Mouse (Mus musculus): ENCODE results near the gene Wnt10b.

DNA sequence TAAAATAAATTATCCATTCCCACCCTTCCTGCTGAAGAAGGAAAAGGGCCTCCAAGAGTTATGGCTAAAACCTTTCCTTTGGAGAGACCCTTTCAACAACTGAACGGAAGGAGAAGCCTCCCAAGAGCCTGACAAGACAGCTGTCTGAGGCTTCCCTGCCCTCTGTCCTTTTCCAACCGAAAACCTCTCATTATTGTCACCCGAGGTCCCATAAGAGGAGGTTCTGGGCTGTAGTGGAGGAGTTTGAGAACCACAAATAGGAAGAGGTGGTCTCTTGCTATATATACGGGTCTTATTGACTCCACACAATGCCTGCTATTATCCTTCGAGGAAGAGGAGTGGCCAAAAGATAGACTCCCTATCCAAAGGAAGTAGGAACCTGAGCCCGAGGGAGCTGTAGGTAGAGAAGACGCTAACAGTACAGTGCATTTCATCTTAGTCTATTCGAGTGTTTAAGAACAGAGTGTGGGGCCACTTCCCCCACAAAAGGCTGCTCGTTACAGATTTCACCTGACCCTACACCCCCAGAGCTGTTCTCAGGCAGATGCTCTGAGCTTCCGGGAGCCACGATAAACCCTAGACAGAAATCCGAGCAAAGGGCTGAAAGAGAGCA lies 6.0 kb downstream of the Wnt10b start:
- TF ChIP-seq POLR2A (IDR thresholded peaks at IDR 0.05; ENCODE audit: insufficient read depth, low read depth, low read length) (no peak), CTCF (IDR thresholded peaks at IDR 0.05) (no peak), EP300 (IDR thresholded peaks at IDR 0.05; ENCODE audit: insufficient read depth, low read depth, low read length) (no peak)

All from heart, adult 2 months (tissue).